Mouse (Mus musculus): Measurements from ENCODE around the gene Gar1. TPM values are rescaled to one million over a fixed set of nuclear protein-coding genes. Genes with fewer than 3 reads are reported as not detected.

Gar1 gene
- polyA plus RNA-seq (2014; fragmentation: Illumina TruSeq; extraction: RNeasy Lipid Tissue Mini Kit (QIAGEN cat#74804); ENCODE audit: low read depth, low replicate concordance): 30.0 TPM

GRCm38 (mm10) chr3:129831035-129831568 is at the start of gene Gar1:
Gene Gar1 (minus strand): TSS chr3:129831396.

GRCm38 (mm10) chr3:129878405-129879021 is 47.3 kb upstream of the Gar1 start, which contains the start of gene Pla2g12a:
Gene Pla2g12a (plus strand): TSS chr3:129878606.

GRCm38 (mm10) chr3:129835388-129835934 is 4.3 kb upstream of the Gar1 start, which contains the start of gene Cfi:
Gene Cfi (plus strand): TSS chr3:129835884.

GRCm38 (mm10) chr3:129822206-129822775 is 8.9 kb downstream of the Gar1 start, which contains the start of gene Rrh:
Gene Rrh (minus strand): TSS chr3:129822587.

GRCm38 (mm10) chr3:129803765-129804164 is 27.4 kb downstream of the Gar1 start, which contains the start of gene Lrit3:
Gene Lrit3 (minus strand): TSS chr3:129804030.

Other genes with a start within 250 kb of the Gar1 start
- gene Egf, start 76.1 kb downstream of the Gar1 start, polyA plus RNA-seq (2014; fragmentation: Illumina TruSeq; extraction: RNeasy Lipid Tissue Mini Kit (QIAGEN cat#74804); ENCODE audit: low read depth, low replicate concordance): 3,062 TPM
- gene Lrit3, start 27.4 kb downstream of the Gar1 start, polyA plus RNA-seq (2014; fragmentation: Illumina TruSeq; extraction: RNeasy Lipid Tissue Mini Kit (QIAGEN cat#74804); ENCODE audit: low read depth, low replicate concordance): 0.28 TPM
- not detected for gene Rrh, start 8.8 kb downstream of the Gar1 start, polyA plus RNA-seq (2014; fragmentation: Illumina TruSeq; extraction: RNeasy Lipid Tissue Mini Kit (QIAGEN cat#74804); ENCODE audit: low read depth, low replicate concordance)
- gene Cfi, start 4.5 kb upstream of the Gar1 start, polyA plus RNA-seq (2014; fragmentation: Illumina TruSeq; extraction: RNeasy Lipid Tissue Mini Kit (QIAGEN cat#74804); ENCODE audit: low read depth, low replicate concordance): 6.6 TPM
- gene Pla2g12a, start 47.2 kb upstream of the Gar1 start, polyA plus RNA-seq (2014; fragmentation: Illumina TruSeq; extraction: RNeasy Lipid Tissue Mini Kit (QIAGEN cat#74804); ENCODE audit: low read depth, low replicate concordance): 17.8 TPM
- gene Casp6, start 70.0 kb upstream of the Gar1 start, polyA plus RNA-seq (2014; fragmentation: Illumina TruSeq; extraction: RNeasy Lipid Tissue Mini Kit (QIAGEN cat#74804); ENCODE audit: low read depth, low replicate concordance): 33.2 TPM
- gene Mcub, start 138.8 kb upstream of the Gar1 start, polyA plus RNA-seq (2014; fragmentation: Illumina TruSeq; extraction: RNeasy Lipid Tissue Mini Kit (QIAGEN cat#74804); ENCODE audit: low read depth, low replicate concordance): 2.6 TPM
- gene Sec24b, start 230.2 kb upstream of the Gar1 start, polyA plus RNA-seq (2014; fragmentation: Illumina TruSeq; extraction: RNeasy Lipid Tissue Mini Kit (QIAGEN cat#74804); ENCODE audit: low read depth, low replicate concordance): 31.2 TPM